Mouse (Mus musculus): ENCODE measurements at regions not wholly inside any gene's neighbourhood (a gene's known extent, or its start where the extent isn't known, plus 50 kb on each side); places are given as distances from the start of the nearest gene placed in this dataset.

DNA sequence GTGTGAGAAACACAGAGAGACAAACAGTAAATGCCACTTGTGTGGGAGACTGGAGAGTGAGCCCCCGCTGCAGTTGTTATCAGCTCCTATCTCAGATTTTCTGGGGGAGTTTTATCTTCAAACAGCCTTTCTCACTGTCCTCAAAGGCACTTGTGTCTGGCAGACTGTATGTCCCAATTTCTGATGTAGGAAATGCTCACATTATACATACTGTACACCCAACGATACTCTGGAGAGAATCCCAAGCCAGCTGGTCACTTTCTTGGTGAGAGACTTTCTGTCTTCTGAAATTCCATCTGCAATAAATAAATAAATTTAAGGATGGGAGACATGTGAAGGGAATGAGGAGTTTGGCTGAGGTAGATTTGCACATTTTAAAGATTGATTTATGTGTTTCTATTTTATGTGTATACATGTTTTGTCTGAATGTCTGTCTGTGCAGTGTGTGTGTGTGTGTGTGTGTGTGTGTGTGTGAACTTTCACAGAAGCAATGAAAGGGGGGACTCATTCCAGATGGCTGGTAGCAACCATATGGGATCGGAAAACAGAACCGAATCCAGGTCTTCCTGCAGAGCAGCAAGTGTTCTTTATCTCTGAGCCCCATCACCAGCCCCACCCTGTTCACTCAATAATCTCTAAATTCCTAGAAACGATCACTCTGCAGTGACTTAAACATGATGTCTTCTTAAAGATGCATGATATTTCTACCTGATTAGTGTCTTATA is 226.8 kb upstream of the Xylt1 start:
- TF ChIP-seq CTCF (IDR thresholded peaks at IDR 0.05; ENCODE audit: low read depth, low read length) (no peak), GATA1 (IDR thresholded peaks at IDR 0.05; ENCODE audit: borderline replicate concordance, low read length) (no peak), TAL1 (conservative IDR thresholded peaks at IDR 0.05; ENCODE audit: low read depth, low read length) (no peak), POLR2AphosphoS5 (IDR thresholded peaks at IDR 0.05; ENCODE audit: insufficient replicate concordance, low read depth, low read length) (no peak)
